Mouse (Mus musculus) retina, embryonic 14.5 days (tissue): ENCODE measurements around the gene Fermt2.

Experiments used
- DNase-seq: peaks from one replicate; pipeline ENCODE4 v3.0.0-alpha.2; 2015; ENCODE audit warnings: low spot score

Fermt2 gene

DNA sequence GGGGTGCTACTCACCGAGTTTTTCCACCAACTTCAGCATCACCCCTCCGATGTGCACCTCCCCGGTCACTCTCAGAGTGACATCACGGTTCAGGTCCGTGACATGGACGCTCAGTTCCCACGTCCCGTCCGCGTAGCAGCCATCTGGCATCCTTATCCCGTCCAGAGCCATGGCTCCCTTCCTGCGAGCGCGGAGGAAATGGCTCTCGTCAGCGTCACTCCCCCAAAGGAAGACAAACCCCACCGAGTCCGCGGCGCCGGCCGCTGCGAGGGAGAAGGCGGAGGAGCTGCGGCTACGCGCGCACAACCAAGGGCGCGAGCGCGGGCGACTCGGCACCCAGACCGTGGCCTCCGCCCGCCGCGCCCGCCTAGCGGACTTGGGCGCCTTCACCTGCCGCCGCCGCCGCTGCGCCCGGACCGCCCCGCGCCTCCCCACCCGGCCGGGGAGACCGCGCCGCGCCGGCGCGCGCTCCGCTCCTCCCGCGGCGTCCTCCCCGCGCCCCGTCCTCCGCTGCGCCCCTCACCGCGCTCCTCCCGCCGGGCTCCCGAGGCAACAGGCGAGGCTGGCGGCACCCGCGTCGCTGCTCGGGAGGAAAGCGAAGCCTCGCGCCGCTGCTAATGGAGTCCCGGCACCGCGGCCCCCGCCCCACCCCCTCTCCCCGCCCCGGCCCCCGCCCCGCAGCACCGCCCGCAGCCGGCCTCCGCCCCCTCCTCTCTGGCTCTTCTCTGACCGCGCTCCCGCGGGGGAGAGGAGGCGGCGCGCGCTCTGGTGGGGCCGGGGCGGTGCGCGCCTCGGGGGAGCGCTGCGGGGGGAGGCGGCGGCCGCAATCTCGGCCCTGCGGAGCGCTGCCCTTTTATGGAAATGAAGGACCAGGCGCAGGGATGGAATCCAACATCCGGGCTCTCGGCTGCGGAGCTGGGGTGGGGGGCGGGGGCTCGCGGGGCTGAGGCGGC lies at the start of gene Fermt2:
Fermt2 (minus strand) TSS at position 708 of the 953 bp plus-strand sequence.
- DNase-seq: peak; percentile 86

DNA sequence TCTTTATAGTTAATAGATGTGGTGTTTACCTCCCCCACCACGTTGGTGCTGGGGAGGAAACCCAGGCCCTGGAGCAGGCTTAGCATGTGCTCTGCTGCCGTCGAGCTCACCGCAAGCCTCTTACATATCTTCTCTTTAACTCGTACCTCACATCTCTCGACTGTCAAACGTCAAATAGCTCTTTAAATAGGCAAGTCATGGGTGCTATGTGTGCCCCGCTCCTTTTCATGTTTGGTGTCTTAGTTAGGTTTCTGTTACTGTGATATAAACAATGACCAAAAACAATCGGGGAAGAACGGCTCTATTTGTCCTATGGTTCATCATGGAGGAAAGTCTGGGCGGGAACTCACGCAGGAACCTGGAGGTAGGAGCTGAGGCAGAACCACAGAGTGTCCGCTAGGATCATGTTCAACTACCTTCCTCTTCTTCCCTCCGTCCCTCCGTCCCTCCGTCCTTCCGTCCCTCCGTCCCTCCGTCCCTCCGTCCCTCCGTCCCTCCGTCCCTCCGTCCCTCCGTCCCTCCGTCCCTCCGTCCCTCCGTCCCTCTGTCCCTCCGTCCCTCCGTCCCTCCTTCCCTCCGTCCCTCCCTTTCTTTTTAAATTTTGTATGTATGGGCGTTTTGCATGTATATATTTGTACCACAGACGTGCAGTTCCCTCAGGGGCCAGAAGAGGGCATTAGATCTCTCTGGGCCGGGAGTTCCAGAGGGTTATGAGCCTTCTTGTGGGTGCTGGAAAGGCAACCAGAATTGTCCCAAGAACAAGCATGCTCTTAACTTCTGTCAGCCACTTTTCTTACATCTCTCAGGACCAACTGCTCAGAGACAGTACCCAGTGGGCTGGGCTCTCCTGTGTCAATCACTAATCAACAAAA lies 36.4 kb upstream of the Fermt2 start:
- peak; percentile 82 for DNase-seq

DNA sequence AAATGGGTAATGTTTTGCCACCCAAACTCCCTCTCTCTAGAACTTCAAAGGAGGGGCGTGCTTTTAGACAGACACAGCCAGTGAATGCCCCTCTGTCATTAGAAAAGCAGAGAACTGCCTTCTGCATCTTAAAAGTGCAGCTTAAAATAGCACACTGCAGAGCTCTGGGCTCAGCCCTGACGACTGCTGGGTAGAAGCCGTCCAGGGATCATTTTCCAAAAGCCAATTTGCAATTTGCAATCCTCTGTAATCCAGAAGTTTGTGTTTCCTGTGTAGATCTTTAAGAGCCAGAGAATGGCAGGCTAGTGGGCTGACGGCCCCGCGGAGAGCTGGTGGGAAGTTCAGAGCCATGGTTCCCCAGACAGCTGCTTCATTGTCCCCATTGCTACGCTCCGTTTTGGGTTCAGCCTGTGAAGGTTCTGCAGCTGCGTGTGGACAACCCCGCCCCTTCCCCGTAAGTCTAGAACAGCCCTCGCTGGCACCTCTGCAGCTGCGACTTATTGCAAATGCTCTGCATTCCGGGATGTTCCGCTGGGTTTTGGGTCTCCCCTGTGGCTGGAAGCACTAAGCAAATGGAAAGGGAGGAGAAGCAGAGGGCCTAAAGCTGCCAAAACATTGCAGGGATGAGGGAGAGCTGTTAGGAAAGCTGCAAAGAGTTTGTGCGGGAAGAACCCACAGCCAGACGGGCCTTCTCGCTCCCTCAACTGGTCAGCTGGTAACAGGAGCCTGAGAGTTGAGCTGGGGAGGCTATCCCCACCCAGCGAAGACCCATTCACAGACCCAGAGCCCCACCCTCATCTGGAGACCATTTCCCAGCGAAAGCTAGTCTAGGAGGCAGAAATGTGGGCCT lies 35.5 kb upstream of the Fermt2 start:
- DNase-seq: peak; percentile 38

DNA sequence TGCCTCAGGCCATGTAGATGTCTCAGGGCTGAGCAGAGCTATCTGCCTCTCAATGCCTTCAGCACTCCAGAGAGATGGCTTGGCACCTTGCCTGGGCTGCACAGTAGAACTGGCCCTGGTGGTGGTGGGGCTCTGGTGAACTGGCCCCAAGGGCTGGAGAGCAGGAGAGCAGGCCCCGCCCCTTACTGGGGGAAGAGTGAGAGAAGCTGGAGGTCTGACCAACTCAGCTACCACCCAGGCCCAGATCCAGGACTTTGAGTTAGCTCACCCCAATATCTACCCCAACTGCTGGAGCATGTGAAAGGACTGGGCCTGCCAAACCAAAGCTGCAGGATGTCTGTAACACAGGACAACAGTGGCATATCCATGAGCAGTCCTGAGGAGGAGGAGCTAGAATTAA lies 33.7 kb upstream of the Fermt2 start:
- no peak for DNase-seq

DNA sequence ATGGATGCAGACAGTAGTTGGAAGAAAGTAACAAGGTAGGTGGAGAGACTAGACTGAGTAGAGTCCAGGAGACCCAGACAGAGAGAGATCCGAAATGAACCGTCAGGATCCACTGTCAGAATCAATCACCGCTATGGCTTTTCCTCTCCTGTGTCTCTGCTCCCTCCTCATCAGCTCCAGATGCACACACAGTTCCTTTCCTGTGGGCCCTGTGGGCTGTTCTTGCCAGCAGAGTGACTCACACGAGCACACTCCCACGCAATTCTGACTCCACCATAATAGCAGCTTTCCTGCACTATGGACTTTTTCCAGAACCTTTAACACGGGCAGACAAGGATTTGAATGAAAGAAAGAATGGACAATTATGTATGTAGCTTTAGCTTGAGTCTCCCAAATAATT lies 31.8 kb upstream of the Fermt2 start:
- no peak for DNase-seq

DNA sequence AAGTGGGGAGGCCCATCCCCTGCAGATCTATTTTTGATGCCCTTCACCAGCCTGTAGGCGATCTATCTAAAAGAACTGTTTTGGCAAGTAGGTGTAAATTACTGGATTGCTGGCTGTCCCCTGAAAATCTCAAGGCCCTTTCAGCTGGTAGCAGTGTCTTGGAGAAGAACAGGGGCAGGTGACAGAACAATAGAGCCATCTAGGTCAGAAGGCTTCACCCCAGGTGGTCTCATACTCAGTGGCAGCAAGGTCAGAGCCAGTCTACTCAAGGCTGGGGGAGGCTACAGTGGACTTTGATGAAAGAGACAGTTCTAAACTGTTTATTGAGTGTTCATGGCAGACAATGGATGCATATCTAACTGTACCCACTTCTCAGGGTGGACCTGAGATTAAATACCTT lies 29.1 kb upstream of the Fermt2 start:
- peak; percentile 17 for DNase-seq

DNA sequence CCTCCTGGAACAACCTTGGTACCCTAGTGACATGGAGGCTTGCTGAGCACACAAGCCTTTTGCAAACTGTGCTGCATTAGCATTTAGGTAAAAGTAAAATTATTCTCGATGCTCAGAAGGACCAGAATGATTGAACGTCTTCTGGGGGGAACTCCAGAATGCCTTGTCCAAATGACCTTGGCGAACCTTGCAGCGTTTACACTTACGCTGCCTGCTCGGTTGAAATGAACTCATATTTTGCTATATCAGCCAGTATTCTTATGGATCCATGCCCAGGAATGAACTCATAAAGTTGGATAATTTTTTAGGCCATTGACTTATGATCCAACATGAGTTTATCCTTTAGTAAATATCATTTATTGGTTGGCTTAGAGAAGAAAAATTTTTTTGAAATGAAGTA lies 24.4 kb upstream of the Fermt2 start:
- DNase-seq: no peak

DNA sequence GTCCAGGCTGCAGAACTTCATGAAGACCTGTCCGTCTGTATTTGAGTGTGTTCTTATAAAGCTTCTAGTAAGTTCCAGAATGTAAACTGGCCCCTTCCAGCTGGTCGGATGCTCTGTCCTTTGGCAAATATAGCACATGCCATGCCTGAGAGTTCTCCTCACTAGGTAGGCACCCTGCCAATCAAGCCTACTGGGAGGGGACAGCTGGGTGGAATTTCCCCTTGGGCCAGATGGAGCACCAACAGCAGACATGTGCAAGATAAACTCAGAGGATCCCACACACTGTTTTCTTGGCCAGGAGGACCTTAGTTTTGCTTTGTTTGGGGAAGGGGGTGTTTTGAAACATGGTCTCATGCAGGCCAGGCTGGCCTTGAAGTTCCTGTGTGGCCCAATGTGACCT lies 23.9 kb upstream of the Fermt2 start:
- no peak for DNase-seq

DNA sequence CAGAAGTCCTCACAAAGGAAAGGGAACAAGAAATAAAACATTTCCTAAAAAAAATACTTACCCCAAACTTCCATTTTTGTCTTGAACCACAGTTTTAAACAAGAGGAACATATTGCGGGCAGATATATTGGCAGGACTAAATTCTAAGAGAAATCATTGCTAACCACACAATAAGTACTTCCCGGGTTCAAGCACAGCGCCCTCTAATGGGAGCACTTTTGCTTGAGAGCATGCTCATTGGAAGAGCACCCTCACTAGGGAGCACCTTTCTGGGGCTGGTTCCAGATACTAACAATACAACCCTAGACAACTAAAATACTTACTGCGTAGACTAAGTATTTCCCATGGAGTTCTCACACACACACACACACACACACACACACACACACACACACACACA lies 22.5 kb upstream of the Fermt2 start:
- no peak for DNase-seq

DNA sequence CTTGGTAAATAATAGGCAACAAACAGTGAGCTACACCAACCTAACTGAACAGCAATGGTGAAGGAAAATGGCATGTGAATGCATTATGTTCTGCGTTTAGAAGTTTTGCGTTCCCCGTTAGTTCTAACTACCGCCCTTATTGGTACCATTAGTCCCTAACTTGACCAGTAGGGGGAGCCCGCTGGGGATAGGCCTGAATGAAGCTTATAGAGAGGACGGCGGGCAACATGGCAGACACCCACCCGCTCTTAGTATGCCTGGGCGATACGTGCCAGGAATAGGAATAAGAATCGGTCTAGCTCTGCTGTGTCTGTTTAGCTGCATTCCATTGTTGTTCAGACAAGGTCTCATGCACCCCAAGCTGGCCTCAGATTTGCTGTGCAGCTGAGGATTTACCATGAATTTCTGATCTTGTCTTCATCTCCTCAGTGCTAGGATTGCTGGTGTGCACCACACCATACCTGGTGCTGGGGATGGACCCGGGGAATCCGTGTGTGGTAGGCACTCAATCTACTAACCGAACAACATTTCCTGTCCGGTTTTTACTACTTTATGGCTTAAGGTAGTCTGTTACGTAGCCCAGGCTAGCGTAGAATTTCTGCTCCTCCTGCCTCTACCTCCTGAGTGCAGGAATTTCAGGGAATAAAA lies 21.3 kb upstream of the Fermt2 start:
- DNase-seq: peak; percentile 62

DNA sequence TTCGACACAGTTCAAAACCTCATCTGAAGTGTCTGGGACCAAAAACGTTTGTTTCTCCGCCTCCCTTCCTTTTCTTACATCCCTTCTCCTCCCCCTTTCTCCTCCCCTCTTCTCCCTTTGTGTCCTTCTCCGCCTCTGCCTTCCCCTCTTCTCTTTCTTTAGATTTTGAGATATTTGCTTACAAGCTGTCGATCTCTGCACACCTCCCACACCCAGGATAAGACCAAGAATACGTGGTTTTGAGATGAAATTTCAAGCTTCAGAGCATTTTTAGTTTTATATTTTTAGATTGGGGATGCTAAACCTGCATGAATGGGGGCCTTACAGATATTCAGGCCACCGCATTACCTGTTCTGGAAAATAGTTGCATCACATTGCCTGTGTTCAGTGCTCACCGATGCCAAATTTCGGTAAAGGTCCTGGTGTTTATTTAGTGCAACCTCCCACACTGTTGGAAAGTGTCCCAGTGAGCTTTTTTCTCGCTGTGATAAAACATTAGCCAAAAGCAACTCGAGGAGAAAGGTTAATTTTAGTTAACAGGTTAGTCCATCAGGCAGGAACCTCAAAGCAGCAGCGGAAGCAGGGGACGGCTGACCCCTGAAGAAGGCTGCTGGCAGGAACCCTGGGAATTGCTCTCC lies 20.2 kb upstream of the Fermt2 start:
- DNase-seq: no peak

DNA sequence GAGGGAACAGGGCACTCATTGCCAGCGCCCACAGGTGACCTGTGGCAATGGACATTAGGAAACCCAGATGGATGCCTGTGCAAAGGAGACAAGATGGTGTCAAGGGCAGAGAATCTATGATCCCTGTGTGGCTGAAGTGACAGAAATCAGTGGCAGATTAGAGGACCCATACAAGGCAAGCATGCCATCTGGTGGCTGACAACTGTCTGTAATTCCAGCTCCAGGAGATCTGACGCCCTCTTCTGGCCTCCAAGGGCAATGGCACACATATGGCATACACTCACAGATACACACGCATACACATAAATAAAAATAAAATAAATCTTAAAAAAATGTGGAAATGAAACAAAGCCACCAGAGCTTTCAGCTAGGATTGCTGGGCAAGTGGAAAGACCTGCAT lies 18.2 kb upstream of the Fermt2 start:
- no peak for DNase-seq

DNA sequence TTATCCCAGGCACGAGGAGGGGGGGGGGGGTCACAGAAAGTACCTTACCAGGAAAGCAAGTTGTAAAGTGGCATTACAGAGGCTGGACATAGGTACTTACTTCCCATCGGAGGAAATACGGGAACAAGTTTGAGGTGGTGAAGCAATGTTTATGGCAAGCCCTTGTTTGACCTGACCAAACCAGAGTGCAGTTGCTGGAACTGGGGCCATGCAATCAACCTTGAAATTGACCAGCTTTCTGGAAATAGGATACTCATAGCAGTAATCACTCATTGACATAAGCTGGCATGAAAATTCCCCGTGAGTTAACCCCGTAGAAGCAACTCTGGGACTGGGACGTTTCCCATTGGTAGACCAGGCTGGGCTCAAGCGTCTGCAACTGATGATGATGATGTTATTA lies 15.0 kb upstream of the Fermt2 start:
- no peak for DNase-seq

DNA sequence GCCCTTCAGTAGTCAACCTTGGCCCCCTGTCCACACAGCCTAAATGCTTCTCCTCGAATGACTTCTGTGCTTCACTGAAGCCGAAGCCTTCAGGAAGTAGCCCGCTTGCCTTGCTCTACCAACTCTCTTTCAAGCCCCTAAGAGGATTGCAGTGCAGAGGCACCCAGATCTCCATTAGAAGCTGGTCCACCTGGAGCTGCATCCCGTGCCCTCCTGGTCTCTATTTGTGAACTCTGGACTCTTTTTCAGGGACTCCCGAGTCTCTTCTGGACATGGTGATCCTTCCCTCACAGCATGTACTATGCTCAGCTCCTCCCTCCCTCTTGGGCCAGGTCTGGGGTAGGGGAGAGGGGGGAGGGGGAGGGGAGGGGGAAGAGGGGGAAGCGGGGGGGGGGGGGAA lies 14.1 kb upstream of the Fermt2 start:
- no peak for DNase-seq

DNA sequence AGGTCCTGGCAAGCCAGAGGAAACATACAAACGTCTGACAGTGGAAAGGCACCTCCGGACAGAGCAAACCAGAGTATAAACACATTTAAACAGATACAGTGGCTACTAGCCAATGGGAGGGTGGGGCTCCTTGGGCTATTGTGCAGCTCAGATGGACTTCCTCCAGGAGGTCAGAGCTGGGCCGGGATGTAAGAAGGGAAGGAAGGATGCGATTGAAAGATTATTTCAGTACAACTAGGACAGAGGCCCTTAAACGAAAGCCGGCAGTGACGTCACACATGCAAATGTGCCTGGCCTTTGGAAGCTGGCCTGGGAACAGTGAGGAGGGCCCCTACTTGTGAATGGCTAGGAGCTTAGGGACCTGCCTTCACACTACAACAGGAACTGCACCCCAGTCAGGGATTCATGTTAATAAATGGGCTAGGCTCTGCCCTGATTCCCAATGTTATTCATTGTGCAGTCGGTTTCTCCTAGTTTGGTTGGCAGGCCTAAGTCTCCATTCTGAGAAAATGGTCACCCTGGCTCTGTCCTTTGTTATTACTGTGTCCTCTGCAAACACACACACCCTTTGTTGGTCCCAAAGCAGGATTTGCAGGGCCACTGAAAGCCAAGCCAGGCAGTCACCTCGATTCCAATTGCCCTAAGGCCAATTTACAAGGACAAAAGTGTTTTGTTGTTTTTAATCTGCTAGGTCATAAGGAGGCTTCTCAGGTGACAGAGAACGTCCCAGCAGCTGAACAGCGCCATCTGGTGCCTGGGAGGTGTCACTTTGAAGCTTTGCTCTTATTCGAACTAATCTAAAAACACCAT lies 9.9 kb upstream of the Fermt2 start:
- peak; percentile 85 for DNase-seq

DNA sequence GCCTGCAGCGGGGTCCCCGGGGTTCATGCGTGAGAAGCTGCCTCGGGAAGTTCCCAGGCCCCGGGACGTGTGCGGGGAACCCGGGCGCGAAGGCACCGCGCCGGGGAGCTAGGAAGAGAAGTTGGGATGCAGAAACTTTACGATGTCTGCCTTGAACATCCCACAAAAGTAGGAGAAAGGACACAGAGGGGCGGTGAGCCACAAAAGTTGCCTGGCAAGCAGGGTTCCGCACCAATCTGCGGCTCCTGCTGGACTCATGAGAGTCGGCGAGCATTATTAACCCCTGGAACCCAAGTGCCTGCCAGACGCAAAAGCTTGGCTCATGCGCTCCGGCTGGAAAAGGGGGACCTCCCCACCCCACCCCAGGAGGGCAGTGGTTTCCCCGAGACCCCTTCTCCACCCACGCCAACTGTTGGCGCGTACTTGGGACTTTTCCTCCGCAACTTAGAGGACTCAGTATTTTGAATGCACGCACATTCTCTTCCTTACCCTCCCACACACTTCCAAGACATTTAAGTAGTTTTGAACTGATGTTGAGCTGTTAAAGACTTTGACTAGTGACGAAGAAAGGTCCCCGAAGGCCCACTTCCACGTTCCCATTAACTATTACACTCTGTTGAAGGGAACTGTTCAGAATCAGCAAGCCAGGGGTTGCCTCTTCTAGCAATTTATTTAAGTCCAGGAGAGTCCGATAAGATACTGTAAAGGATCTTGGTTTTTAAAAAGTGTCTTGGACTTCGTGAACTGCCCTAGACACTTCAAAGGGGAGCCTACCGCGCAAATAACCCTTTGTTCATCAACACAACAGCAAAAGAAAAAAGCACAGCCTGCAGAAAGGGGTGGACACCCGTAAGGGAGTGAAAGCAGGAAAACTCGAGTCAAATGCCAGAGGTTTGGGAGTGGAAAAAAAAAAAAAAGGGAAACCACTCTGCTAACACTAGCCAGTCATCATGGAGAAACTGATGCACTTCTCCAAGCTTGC lies 737 bp upstream of the Fermt2 start:
- DNase-seq: peak; percentile 12

DNA sequence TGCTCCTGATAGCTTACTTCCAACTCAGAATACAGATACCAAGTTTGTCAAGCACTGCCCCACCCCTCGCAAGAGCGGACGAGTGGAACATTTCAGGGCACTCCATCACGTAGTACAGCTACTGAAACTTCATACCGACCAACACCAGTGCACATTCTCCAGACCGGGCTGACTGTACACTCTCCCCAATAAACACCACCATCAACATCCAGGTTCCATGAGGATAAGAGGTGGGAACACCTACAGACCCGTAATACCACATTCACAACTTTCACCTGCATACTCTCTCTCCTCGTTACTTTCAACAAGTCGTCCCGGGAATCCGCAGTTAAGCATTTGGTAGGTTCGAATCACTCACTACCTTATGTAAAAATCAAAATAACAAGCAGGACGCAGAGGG lies 1.1 kb downstream of the Fermt2 start:
- no peak for DNase-seq

DNA sequence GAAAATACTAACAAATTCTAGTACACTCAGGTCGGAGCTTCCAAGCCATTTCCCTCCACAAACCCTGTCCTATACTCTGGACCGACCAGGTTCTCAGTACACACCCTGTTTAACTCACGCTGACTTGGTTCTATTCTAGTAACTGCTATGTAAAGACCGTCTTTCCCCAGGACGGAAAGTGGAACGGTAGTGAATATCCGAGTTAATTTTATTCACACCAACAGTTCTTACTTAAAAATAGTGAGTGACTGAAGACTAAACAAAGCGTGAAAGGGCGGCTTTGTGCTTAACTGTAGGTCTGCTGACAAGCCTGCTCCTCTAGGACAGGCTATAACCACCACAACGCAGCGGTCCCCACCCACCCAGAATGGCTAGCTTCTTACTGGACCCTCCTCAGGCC lies 14.1 kb downstream of the Fermt2 start:
- DNase-seq: no peak

DNA sequence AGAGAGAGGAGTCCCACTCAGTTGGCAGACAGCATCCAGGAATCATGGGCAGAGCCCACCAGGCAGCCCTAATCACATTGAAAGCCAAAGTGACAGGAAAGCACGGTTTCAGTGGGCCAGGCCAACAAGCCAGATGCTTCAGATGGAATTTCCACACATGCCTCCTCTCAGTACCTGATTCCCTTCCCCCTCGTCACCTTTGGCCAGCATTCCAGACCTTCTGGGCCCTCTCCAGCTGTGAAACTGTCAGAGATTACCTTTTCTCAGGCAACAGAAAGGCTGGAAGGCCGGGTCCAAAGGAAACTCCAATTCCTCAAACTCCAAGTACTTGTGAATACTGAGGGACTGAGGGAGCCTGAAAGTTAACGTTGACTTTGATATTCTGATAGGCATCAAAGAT lies 19.1 kb downstream of the Fermt2 start:
- no peak for DNase-seq
